Mouse (Mus musculus) heart, postnatal 10 days (tissue): ENCODE measurements around the gene Syk. TPM values are rescaled to one million over a fixed set of nuclear protein-coding genes. Genes with fewer than 3 reads are reported as not detected.

Source experiments
- DNase-seq, 2 experiments: peaks; one replicate each; pipeline ENCODE4 v3.0.0; 2021
- intact Hi-C: fragments of 180-260 bp; cut with DNase I; formaldehyde crosslinking; loops from one replicate; pipeline ENCODE4 v1.15.1; 2025
- total RNA-seq, 2 experiments: library from RNA; stranded (reverse); gene quantifications; 2 replicates each; pipeline ENCODE4 v1.2.3; 2021

Gene Syk
- total RNA-seq, 2 experiments from 2014 or later: 17.6 to 22.0 TPM

- no peak for DNase-seq
- intact Hi-C loops: no loop called here
Measured at GRCm38 (mm10) chr13:52591831-52592230, 8.9 kb downstream of the Syk start.

- intact Hi-C loops: no loop called here
- no peak for DNase-seq
Measured at GRCm38 (mm10) chr13:52596692-52597091, 13.7 kb downstream of the Syk start.

- DNase-seq: no peak
- intact Hi-C loops: no loop called here
Measured at GRCm38 (mm10) chr13:52597092-52597678, 14.2 kb downstream of the Syk start.

- no peak for DNase-seq
- intact Hi-C loops: no loop called here
Measured at GRCm38 (mm10) chr13:52598233-52598632, 15.3 kb downstream of the Syk start.

GRCm38 (mm10) chr13:52600015-52600643, 17.2 kb downstream of the Syk start:
- intact Hi-C loops: no loop called here
- DNase-seq: no peak

GRCm38 (mm10) chr13:52602752-52603151, 19.8 kb downstream of the Syk start:
- DNase-seq: peak in 1 of 2 experiments; percentile 24

GRCm38 (mm10) chr13:52603704-52604349, 20.9 kb downstream of the Syk start:
- DNase-seq: no peak
- intact Hi-C loops: no loop called here

More at GRCm38 (mm10) chr13:52602752-52603151, 19.8 kb downstream of the Syk start:
- intact Hi-C loops: no loop called here

- intact Hi-C loops: no loop called here
- no peak for DNase-seq
Measured at GRCm38 (mm10) chr13:52605006-52605405, 22.0 kb downstream of the Syk start.

- peak; percentile 76 to 77 for DNase-seq
- intact Hi-C loops: no loop called here
Measured at GRCm38 (mm10) chr13:52605911-52606310, 22.9 kb downstream of the Syk start.

GRCm38 (mm10) chr13:52606656-52607275, 23.8 kb downstream of the Syk start:
- intact Hi-C loops: no loop called here
- peak; percentile 20 to 32 for DNase-seq

GRCm38 (mm10) chr13:52607964-52608363, 25.0 kb downstream of the Syk start:
- DNase-seq: no peak
- intact Hi-C loops: no loop called here

- intact Hi-C loops: no loop called here
- no peak for DNase-seq
Measured at GRCm38 (mm10) chr13:52610463-52610862, 27.5 kb downstream of the Syk start.

- intact Hi-C loops: no loop called here
Measured at GRCm38 (mm10) chr13:52613266-52613665, 30.3 kb downstream of the Syk start.

GRCm38 (mm10) chr13:52615085-52615484, 32.1 kb downstream of the Syk start:
- no peak for DNase-seq
- intact Hi-C loops: no loop called here

More at GRCm38 (mm10) chr13:52613266-52613665, 30.3 kb downstream of the Syk start:
- DNase-seq: no peak

GRCm38 (mm10) chr13:52617096-52617714, 34.2 kb downstream of the Syk start:
- intact Hi-C loops: no loop called here
- DNase-seq: no peak

- no peak for DNase-seq
- intact Hi-C loops: no loop called here
Measured at GRCm38 (mm10) chr13:52618592-52618991, 35.6 kb downstream of the Syk start.

- no peak for DNase-seq
Measured at GRCm38 (mm10) chr13:52619482-52619881, 36.5 kb downstream of the Syk start.

GRCm38 (mm10) chr13:52624038-52624437, 41.1 kb downstream of the Syk start:
- peak; percentile 79 to 88 for DNase-seq
- intact Hi-C loops: loop anchor here (1.0 to 5.0 kb wide), 4 partner anchors 91 to 792 kb away; no protein-coding TSS in a partner anchor

More at GRCm38 (mm10) chr13:52619482-52619881, 36.5 kb downstream of the Syk start:
- intact Hi-C loops: no loop called here

- DNase-seq: peak; percentile 45 to 66
- intact Hi-C loops: loop anchor here (1.0 kb wide), 1 partner anchor 374 kb away; no protein-coding TSS in a partner anchor
Measured at GRCm38 (mm10) chr13:52628602-52629001, 45.6 kb downstream of the Syk start.

- intact Hi-C loops: no loop called here
- no peak for DNase-seq
Measured at GRCm38 (mm10) chr13:52631624-52632023, 48.7 kb downstream of the Syk start.

GRCm38 (mm10) chr13:52635484-52635883, 52.5 kb downstream of the Syk start:
- intact Hi-C loops: no loop called here
- no peak for DNase-seq
